Mouse (Mus musculus): ENCODE measurements around the gene Atp5f1. TPM values are rescaled to one million over a fixed set of nuclear protein-coding genes. Genes with fewer than 3 reads are reported as not detected.
A peak's percentile ranks its signal among the peaks of the same experiment; 100 is the strongest.
"Not testable (repeated sequence)": the region's sequence is repeated elsewhere in the genome, so short reads cannot be mapped to it uniquely, and the experiment has no call there.

The Atp5f1 gene
- 463 and 467 TPM in 2 replicates for polyA plus RNA-seq (2015; fragmentation: Nextera tagmentation; extraction: Ambion mirVana)

DNA sequence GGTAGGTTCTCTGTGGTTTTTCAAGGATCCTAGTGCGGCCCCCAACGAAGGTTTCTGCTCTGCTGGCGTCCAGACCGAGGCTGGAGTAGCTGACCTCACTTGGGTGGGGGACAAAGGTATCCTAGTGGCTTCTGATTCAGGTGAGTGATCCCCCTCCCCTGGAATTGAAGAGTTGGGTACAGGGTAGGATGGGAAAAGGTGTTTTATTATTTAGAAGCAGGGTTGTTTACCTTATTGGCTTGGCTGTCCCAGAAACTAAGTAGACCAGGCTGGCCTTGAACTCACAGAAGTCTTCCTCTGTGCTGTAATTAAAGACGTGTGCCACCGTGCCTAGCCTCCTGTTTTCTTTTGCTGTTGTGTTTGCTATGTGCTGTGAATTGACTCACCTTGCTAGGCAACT is at the start of gene Atp5f1:
Gene Atp5f1, minus strand, starts transcription at position 101 of the 400 bp plus-strand sequence.
- Histone ChIP-seq H3K9me3 (no peaks in the 10 kb centered on the region), H3K4me2 (peak within 1 kb of the TSS; percentile 72), H3K4me3 (peak within 1 kb of the TSS; percentile 82), H3K27ac (peak within 1 kb of the TSS; percentile 87), H3K9ac (peak within 1 kb of the TSS; percentile 99), H3K4me1 (peaks cover 24% of the 10 kb centered on the region), H3K36me3 (peaks cover 47% of the 10 kb centered on the region), H3K27me3 (no peaks in the 10 kb centered on the region)
- WGBS, result 4% methylated on average over 6 of the region's 6 CpGs
- no peak for ATAC-seq (ENCODE audit: borderline replicate concordance, extremely low read depth, low FRiP score, low TSS enrichment)

DNA sequence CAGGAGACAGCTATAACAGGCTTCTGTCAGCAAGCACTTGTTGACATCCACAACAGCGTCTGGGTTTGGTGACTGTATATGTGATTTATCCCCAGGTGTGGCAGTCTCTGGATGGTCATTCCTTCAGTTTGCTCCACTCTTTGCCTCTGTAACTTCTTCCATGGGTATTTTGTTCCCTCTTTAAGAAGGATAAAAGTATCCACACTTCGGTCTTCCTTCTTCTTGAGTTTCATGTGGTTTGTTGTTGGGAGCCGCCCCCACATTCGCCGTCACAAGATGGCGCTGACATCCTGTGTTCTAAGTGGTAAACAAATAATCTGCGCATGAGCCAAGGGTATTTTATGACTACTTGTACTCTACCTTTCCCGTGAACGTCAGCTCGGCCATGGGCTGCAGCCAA is 43.5 kb upstream of the Atp5f1 start:
- H3K27me3 ChIP-seq; H3K4me2 ChIP-seq; H3K9me3 ChIP-seq; ATAC-seq (ENCODE audit: borderline replicate concordance, extremely low read depth, low FRiP score, low TSS enrichment); H3K4me1 ChIP-seq; H3K9ac ChIP-seq; H3K27ac ChIP-seq; H3K4me3 ChIP-seq; H3K36me3 ChIP-seq: not testable (repeated sequence)
- 61% methylated on average over 10 of the region's 10 CpGs for WGBS

DNA sequence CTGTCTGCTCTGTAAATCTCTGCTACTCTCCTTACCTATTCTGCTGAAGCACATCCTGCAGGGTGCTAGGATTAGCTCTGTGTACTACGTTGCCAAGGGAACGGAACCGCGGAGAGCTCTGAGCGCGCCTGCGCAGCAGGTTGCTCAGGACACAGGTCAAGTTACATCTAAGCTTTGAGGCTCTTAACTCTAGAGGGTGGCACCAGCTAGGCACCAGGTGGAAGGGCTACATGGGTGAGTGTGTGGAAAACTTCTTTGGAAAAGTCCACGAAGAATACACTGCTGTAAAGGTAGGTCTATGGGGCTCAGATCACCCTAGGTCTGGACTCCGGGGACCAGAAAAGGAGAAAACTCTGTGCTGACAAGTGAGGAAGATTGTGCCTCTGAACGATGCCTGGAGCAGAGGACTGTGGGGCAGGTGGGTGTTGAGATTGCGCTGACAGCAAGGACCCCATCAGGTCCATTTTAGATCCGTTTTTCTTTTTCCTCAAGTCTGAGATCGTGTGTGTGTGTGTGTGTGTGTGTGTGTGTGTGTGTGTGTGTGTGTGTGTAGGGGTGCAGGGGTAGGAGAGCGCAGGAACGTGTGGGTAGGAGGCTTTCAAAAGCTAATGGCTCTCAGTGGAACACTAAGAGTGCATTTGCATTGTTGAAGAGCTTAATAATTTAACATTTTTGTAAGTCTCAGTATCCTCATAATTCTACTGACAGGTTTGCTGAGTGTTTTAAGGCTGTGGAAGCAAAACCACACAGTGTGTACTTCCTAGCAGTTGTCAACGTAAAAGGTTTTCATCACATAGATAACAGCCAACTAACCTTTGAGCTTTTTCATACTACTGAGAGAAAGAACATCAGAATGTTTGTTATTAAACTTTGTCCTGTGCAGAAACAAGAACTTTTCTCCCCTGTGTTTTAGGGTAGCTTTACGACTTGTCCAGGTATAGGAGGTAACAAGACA is 41.8 kb upstream of the Atp5f1 start:
- Histone ChIP-seq H3K27me3 (no peaks in the 10 kb centered on the region), H3K36me3 (no peaks in the 10 kb centered on the region), H3K4me2 (peak overlapping the region; percentile 37), H3K4me1 (0 out of 2 replicates have a peak, but pooled peaks cover 5% of the 10 kb centered on the region), H3K9ac (no peak overlapping the region), H3K9me3 (no peaks in the 10 kb centered on the region), H3K4me3 (no peak overlapping the region), H3K27ac (no peak overlapping the region)
- peak; percentile 85 for ATAC-seq (ENCODE audit: borderline replicate concordance, extremely low read depth, low FRiP score, low TSS enrichment)
- WGBS, result 20% methylated on average over 17 of the region's 17 CpGs

DNA sequence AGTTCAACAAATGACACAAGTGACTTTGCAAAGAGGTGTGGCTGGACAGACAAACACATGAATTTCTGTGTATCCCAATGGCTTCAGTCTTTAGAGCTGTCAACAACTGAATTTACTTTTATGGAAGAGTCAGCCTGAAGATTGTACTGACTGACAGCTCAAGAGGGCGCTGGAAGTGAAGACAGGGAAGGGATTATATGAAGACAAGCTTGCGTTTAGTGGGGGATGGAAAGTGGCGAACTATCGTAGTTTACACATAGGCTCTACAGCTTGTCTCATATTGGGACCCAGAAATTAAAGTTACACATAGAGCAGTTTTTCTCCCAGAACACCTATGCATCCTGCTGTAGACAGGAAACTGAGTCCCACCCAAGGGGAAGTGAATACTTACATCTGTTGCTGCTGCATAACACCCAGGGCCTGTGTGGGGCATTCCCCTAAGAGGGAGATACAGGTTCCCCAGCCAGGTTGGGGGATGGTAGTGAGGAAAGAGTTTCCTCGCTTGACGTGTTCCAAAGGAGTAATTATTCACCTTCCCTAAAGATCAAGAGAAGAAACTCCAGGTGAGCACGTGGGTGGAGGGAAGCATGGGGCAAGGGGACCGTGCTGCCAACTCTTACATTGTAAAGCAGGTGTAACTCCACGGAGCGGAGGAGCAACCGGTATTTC is 40.9 kb upstream of the Atp5f1 start:
- Histone ChIP-seq H3K4me3 (no peak overlapping the region), H3K4me1 (0 out of 2 replicates have a peak, but pooled peaks cover 5% of the 10 kb centered on the region), H3K9ac (no peak overlapping the region), H3K9me3 (no peaks in the 10 kb centered on the region), H3K27ac (no peak overlapping the region), H3K36me3 (no peaks in the 10 kb centered on the region), H3K27me3 (no peaks in the 10 kb centered on the region), H3K4me2 (peak overlapping the region; percentile 37)
- WGBS, result 20% methylated on average over 11 of the region's 11 CpGs
- no peak for ATAC-seq (ENCODE audit: borderline replicate concordance, extremely low read depth, low FRiP score, low TSS enrichment)

DNA sequence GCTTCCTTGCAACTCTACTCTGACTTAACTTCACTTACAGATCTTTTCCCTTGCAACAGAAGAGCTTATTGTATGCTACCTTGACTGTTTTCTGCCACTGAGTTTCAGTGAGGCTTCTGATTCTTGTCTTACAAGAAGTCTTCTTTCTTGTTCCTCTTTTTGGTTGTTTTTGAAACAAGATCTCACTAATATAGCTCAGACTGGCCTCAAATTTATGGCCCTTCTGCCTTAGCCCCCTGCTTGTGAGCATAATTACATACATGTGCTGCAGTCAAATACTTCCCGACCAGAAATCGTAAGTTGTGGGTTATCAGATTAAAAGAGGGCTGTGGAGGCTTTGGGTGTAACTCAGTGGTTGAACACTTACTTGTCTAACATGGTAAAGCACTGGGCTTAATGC is 34.8 kb upstream of the Atp5f1 start:
- Histone ChIP-seq H3K27me3 (no peaks in the 10 kb centered on the region), H3K27ac (no peak overlapping the region), H3K9me3 (no peaks in the 10 kb centered on the region), H3K4me2 (no peak overlapping the region), H3K4me1 (no peaks in the 10 kb centered on the region), H3K4me3 (no peak overlapping the region), H3K9ac (no peak overlapping the region), H3K36me3 (no peaks in the 10 kb centered on the region)
- no peak for ATAC-seq (ENCODE audit: borderline replicate concordance, extremely low read depth, low FRiP score, low TSS enrichment)
- 63% methylated on average over 2 of the region's 2 CpGs for WGBS

DNA sequence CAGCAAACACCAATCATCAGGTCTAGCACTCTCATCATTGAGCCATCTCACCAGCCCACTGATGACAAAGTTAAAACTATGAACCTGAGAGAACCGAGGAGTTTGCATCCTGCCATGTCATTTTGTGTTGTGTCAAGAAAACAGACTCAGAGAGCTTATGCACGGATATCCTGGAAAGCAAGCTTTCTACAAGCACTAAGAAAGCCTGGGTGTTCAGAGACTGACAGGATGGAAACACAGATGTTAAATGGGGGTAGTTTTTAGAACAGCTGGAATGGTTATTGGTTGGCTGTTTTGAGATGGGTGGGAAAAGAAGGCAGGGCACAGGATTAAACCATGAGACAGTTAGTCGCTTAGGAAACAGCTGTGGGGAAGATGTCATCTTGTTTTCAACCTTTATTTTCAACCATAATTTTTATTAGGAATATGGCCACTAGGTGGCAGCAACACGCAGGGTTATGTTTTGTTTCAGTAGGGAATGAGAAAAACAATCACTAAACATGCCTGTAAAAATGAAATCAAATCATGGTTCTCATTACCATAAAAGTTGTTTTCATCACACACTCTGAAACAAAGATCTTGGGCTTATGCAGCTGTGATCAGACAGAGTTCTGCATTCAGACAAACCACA is 31.9 kb upstream of the Atp5f1 start:
- no peaks in the 10 kb centered on the region for H3K9me3 ChIP-seq
- 22% methylated on average over 4 of the region's 4 CpGs for WGBS
- H3K36me3 ChIP-seq, result no peaks in the 10 kb centered on the region
- no peak overlapping the region for H3K9ac ChIP-seq
- no peak overlapping the region for H3K4me3 ChIP-seq
- no peak for ATAC-seq (ENCODE audit: borderline replicate concordance, extremely low read depth, low FRiP score, low TSS enrichment)
- H3K4me1 ChIP-seq, result no peaks in the 10 kb centered on the region
- H3K27ac ChIP-seq, result no peak overlapping the region
- H3K4me2 ChIP-seq, result no peak overlapping the region
- no peaks in the 10 kb centered on the region for H3K27me3 ChIP-seq

DNA sequence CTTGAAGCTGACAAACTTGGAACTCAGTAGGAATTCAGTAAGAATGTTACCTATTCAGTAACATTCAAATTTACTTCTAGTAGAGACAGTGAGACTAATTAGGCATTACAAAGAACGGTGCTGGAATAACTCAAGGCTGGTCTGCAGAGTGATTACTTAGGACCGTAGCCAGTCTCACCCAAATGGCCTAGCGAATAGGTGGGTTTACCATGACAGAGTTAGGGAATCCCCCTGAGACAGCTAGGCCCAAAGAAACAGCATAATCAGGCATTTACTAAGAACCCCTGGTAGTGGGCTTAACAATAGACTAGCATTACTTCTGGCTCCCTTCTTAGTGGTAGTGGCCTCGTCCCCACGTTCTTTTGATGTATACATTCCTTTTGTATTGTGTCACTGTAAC is 29.7 kb upstream of the Atp5f1 start:
- H3K4me2 ChIP-seq; H3K4me1 ChIP-seq; H3K9ac ChIP-seq; ATAC-seq (ENCODE audit: borderline replicate concordance, extremely low read depth, low FRiP score, low TSS enrichment); H3K9me3 ChIP-seq; H3K27ac ChIP-seq; H3K27me3 ChIP-seq; H3K4me3 ChIP-seq; H3K36me3 ChIP-seq: not testable (repeated sequence)
- 57% methylated on average over 5 of the region's 5 CpGs for WGBS

DNA sequence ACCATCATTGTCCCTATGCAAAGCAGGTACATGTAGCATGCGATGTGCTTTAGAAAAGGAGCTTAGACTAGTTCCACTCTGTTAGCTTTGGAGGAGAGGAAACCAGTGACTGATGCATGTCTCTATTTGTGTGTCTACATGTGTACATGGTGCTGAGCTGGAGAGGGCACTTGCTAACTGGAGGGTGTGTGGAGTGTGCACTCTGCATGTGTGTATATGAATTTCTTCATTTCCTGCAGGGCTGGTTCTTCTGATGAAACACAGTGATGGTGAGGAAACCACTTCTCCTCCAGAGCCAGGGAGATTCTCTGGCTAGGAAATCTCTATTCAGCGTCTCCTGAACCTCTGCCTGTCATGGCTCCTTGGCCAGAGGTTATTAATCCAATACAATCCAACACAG is 14.3 kb upstream of the Atp5f1 start:
- Histone ChIP-seq H3K4me2 (no peak overlapping the region), H3K4me3 (no peak overlapping the region), H3K9me3 (no peaks in the 10 kb centered on the region), H3K9ac (no peak overlapping the region), H3K36me3 (peaks cover 11% of the 10 kb centered on the region), H3K27me3 (no peaks in the 10 kb centered on the region), H3K4me1 (no peaks in the 10 kb centered on the region), H3K27ac (no peak overlapping the region)
- ATAC-seq (ENCODE audit: borderline replicate concordance, extremely low read depth, low FRiP score, low TSS enrichment), result no peak
- WGBS, result 82% methylated on average over 2 of the region's 2 CpGs

DNA sequence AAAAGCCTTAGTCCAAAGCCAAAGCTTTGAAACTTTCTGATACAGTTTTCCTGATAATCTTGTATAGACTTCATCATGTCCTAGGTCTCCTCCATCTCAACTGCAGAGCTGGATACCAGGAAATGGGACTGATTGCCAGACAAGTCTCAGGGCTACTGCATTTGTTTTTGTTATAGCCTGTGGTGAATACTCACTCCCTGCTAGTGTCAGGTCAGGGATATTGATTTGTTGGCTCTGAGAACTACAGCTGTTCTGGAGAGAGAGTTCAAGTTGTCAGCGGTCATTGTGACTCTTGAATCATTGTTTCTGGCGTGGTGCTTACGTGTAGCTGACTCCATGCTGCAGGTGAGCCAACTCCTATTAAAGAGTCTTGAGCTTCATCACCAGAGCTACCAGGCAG is 13.5 kb upstream of the Atp5f1 start, which contains the start of gene Ovgp1:
Gene Ovgp1, plus strand, starts transcription at position 301 of the 400 bp plus-strand sequence.
- H3K9me3 ChIP-seq, result no peaks in the 10 kb centered on the region
- no peak within 1 kb of the TSS for H3K4me2 ChIP-seq
- WGBS, result 74% methylated on average over 3 of the region's 3 CpGs
- H3K27ac ChIP-seq, result no peak within 1 kb of the TSS
- no peak within 1 kb of the TSS for H3K4me3 ChIP-seq
- ATAC-seq (ENCODE audit: borderline replicate concordance, extremely low read depth, low FRiP score, low TSS enrichment), result no peak
- H3K9ac ChIP-seq, result no peak within 1 kb of the TSS
- no peaks in the 10 kb centered on the region for H3K27me3 ChIP-seq
- no peaks in the 10 kb centered on the region for H3K4me1 ChIP-seq
- peaks cover 19% of the 10 kb centered on the region for H3K36me3 ChIP-seq

DNA sequence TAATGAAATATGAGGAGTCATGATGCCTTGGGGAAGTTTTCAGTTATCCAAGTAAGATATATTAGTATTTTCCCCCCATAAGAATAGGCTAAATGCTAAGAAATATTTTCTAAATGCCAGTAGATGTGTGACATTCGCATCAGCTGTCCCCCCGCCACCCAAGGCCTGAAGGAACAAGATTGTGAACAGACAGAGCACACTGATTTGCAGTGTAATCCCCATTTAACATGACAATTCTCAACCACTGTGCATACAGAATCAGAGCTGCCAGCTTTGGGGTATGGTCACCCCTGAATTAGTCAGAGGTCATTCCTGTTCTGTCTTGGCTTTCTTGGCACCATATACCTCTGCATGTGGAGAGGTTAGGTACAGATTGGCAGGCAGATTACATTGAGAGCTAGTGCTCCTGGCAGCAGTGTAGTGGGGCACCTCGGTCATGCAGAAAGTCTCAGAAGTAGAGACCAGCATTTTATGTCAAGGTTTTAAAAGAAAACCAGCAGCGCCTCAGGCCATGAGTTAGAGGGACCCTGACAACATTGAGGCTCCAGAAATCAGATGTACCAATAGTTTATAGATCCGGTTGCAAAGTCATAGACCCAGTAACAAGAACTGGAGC is 12.0 kb upstream of the Atp5f1 start:
- Histone ChIP-seq H3K27me3 (no peaks in the 10 kb centered on the region), H3K27ac (no peak overlapping the region), H3K36me3 (peaks cover 33% of the 10 kb centered on the region), H3K9ac (no peak overlapping the region), H3K9me3 (no peaks in the 10 kb centered on the region), H3K4me1 (no peaks in the 10 kb centered on the region), H3K4me2 (no peak overlapping the region), H3K4me3 (no peak overlapping the region)
- WGBS, result 77% methylated on average over 5 of the region's 5 CpGs
- no peak for ATAC-seq (ENCODE audit: borderline replicate concordance, extremely low read depth, low FRiP score, low TSS enrichment)

DNA sequence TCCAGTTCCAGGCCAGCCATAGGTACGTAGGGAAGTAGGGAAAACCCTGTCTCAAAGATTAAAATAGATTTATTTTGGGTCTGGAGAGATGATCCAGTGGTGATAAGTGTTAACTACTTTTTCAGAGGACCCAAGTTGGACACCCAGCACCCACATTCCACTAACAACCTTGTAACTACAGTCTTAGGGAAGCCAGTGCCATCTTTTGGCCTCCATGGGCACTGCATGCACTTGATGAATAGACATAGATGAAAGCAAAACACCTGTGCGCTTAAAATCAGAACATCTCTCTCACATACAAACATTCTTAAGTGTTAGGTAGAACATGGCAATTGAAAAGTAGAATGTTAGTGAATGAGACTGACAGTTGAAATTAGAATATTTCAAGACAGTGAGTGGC is 801 bp upstream of the Atp5f1 start:
- H3K4me3 ChIP-seq, result peak overlapping the region; percentile 82
- H3K27me3 ChIP-seq, result no peaks in the 10 kb centered on the region
- H3K4me2 ChIP-seq, result peak overlapping the region; percentile 72
- peaks cover 24% of the 10 kb centered on the region for H3K4me1 ChIP-seq
- H3K9me3 ChIP-seq, result no peaks in the 10 kb centered on the region
- peaks cover 52% of the 10 kb centered on the region for H3K36me3 ChIP-seq
- H3K27ac ChIP-seq, result no peak overlapping the region
- ATAC-seq (ENCODE audit: borderline replicate concordance, extremely low read depth, low FRiP score, low TSS enrichment), result no peak
- no peak overlapping the region for H3K9ac ChIP-seq
- WGBS, result 92% methylated on average over 2 of the region's 2 CpGs
